Mouse (Mus musculus) liver, embryonic 16.5 days (tissue): ENCODE results near the gene Leprot. TPM values are rescaled to one million over a fixed set of nuclear protein-coding genes. Genes with fewer than 3 reads are reported as not detected.

Experiments used
- ATAC-seq: fragments of 200-750 bp; cut with Nextera tagmentation; 2 replicates; pipeline ENCODE4 v1.8.0; 2017; ENCODE audit warnings: low read depth, mild to moderate bottlenecking, moderate number of reproducible peaks, moderate library complexity
- H3K27ac ChIP-seq: fragments of 300-500 bp; sonication (generic); 2 replicates; pipeline ENCODE4 v1.5.1; 2014; ENCODE audit warnings: mild to moderate bottlenecking, low read length
- H3K27me3 ChIP-seq: fragments of 300-500 bp; sonication (generic); 2 replicates; pipeline ENCODE4 v1.6.1; 2014; ENCODE audit warnings: low read depth, low read length, mixed read lengths; ENCODE audit not compliant: control insufficient read depth, insufficient read depth
- H3K36me3 ChIP-seq: fragments of 300-500 bp; sonication (generic); 2 replicates; pipeline ENCODE4 v1.6.1; 2014; ENCODE audit warnings: mild to moderate bottlenecking; ENCODE audit not compliant: control insufficient read depth, insufficient read depth
- H3K4me1 ChIP-seq: fragments of 300-500 bp; sonication (generic); 2 replicates; pipeline ENCODE4 v1.6.1; 2014; ENCODE audit warnings: low read depth, low read length, mixed read lengths; ENCODE audit not compliant: control insufficient read depth
- H3K4me2 ChIP-seq: fragments of 300-500 bp; sonication (generic); 2 replicates; pipeline ENCODE4 v1.6.1; 2014; ENCODE audit warnings: low read depth, low read length, mixed read lengths
- H3K4me3 ChIP-seq: fragments of 300-500 bp; sonication (generic); 2 replicates; pipeline ENCODE4 v1.5.1; 2014; ENCODE audit warnings: low read depth, mild to moderate bottlenecking, low read length
- H3K9ac ChIP-seq: fragments of 300-500 bp; sonication (generic); 2 replicates; pipeline ENCODE4 v1.6.1; 2014; ENCODE audit warnings: low read depth, low read length
- H3K9me3 ChIP-seq: fragments of 300-500 bp; sonication (generic); replicated peaks from 2 replicates; pipeline ENCODE4 v1.6.1; 2016; ENCODE audit warnings: low read length; ENCODE audit not compliant: control insufficient read depth
- WGBS: fragments of 180-500 bp; shearing (Covaris S2); extraction: QIAGEN DNeasy Blood & Tissue Kit; methylation state at CpG from one replicate; pipeline ENCODE4 v1.1.7; 2014; ENCODE audit not compliant: insufficient replicate concordance; 5-methylcytosine and 5-hydroxymethylcytosine counted together
- polyA plus RNA-seq: library from polyadenylated mRNA; unstranded; fragments of >200 nt; fragmentation: Nextera tagmentation; extraction: Ambion mirVana; gene quantifications from 2 replicates; pipeline ENCODE4 v1.2.1, GENCODE M21; 2015

The Leprot gene
- 44.1 and 50.6 TPM in 2 replicates for polyA plus RNA-seq

GRCm38 (mm10) chr4:101647196-101647905 lies at the start of gene Leprot:
TSS of gene Leprot (plus strand) at chr4:101647718.
- H3K4me3 ChIP-seq, result peak within 1 kb of the TSS; percentile 91
- peaks cover 35% of the 10 kb centered on the region for H3K4me1 ChIP-seq
- ATAC-seq, result peak; percentile 92
- H3K9me3 ChIP-seq, result no peaks in the 10 kb centered on the region
- no peaks in the 10 kb centered on the region for H3K27me3 ChIP-seq
- H3K4me2 ChIP-seq, result peak within 1 kb of the TSS; percentile 83
- H3K27ac ChIP-seq, result peak within 1 kb of the TSS; percentile 96
- peaks cover under 1% of the 10 kb centered on the region; the same call in 1 of the 2 replicates for H3K36me3 ChIP-seq
- WGBS, result 0% methylated on average over 39 of the region's 39 CpGs
- H3K9ac ChIP-seq, result peak within 1 kb of the TSS; percentile 95

- Histone ChIP-seq H3K27ac (no peak overlapping the region), H3K9ac (no peak overlapping the region), H3K27me3 (no peaks in the 10 kb centered on the region), H3K36me3 (no peaks in the 10 kb centered on the region), H3K9me3 (no peaks in the 10 kb centered on the region), H3K4me3 (no peak overlapping the region), H3K4me1 (no peaks in the 10 kb centered on the region), H3K4me2 (no peak overlapping the region)
- no peak for ATAC-seq
Measured at GRCm38 (mm10) chr4:101601758-101602157, 45.8 kb upstream of the Leprot start.

DNA sequence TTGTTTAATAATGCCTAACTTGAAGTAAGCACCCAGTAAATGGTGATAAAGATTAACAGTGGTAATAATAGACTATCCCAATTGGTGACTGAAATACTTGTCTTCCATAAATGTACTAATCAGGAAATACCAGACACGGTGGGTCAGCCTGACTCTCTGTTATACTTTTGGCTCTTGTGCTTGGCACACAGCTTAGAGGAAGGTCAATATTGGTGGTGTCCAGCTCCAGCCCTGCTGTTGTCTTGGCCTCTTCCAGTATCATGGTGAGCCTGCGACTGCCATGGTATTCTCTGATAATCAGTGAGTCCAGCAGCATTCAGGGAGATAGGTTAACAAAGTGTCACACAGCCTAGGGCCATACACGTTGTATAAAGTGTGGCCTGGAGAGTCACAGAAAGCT lies 43.9 kb upstream of the Leprot start:
- Histone ChIP-seq H3K9ac (no peak overlapping the region), H3K36me3 (no peaks in the 10 kb centered on the region), H3K27me3 (no peaks in the 10 kb centered on the region), H3K4me3 (no peak overlapping the region), H3K4me2 (no peak overlapping the region), H3K4me1 (no peaks in the 10 kb centered on the region), H3K27ac (no peak overlapping the region), H3K9me3 (no peaks in the 10 kb centered on the region)
- no peak for ATAC-seq
- WGBS, result 45% methylated on average over 3 of the region's 3 CpGs

GRCm38 (mm10) chr4:101616520-101616919 lies 31.0 kb upstream of the Leprot start:
- Histone ChIP-seq H3K4me1 (no peaks in the 10 kb centered on the region), H3K36me3 (no peaks in the 10 kb centered on the region), H3K27me3 (no peaks in the 10 kb centered on the region), H3K4me3 (no peak overlapping the region), H3K4me2 (no peak overlapping the region), H3K9ac (no peak overlapping the region), H3K27ac (no peak overlapping the region), H3K9me3 (no peaks in the 10 kb centered on the region)
- no peak for ATAC-seq
- 63% methylated on average over 5 of the region's 5 CpGs for WGBS

DNA sequence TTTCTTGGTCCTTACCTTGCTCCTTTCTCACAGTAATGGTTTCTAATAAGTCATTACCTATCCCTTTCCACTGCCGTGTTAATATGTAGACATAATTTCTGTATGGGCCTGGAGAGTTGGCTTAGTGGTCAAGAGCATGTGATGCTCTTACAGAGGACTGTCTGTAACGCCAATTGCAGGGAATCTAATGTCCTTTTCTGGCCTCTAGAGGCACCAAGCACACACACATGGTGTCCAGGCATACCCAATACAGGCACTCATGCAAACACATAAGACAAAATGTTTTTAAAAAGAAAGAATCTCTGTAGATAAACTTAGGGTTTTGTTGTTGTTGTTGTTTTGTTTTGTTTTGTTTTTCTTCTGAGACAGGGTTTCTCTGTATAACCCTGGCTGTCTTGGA lies 29.8 kb upstream of the Leprot start:
- H3K4me3 ChIP-seq, result no peak overlapping the region
- no peaks in the 10 kb centered on the region for H3K27me3 ChIP-seq
- no peak overlapping the region for H3K27ac ChIP-seq
- H3K4me1 ChIP-seq, result no peaks in the 10 kb centered on the region
- no peak overlapping the region for H3K4me2 ChIP-seq
- 46% methylated on average over 2 of the region's 2 CpGs for WGBS
- ATAC-seq, result no peak
- H3K9ac ChIP-seq, result no peak overlapping the region
- no peaks in the 10 kb centered on the region for H3K9me3 ChIP-seq
- no peaks in the 10 kb centered on the region for H3K36me3 ChIP-seq

DNA sequence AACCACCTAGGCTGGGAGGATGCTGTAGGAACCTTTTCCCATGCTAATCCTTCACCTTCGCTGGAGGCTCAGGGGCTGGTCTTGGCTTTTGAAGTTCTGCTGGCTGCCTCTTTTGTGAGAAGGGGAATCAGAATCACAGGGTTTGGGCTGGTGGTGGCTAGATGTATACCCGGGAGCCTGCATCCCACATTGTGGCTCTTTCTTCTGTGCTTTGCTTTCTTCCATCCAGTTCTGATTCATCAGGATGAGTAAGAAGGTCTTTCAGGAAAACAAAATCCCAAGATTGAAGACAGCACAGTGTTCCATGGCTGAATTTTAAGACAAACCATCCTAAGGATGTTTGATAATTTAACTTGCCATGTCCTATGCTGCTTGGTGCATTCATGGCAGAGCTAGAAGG lies 27.3 kb upstream of the Leprot start:
- H3K36me3 ChIP-seq, result no peaks in the 10 kb centered on the region
- no peaks in the 10 kb centered on the region for H3K27me3 ChIP-seq
- H3K4me1 ChIP-seq, result no peaks in the 10 kb centered on the region
- 48% methylated on average over 2 of the region's 2 CpGs for WGBS
- H3K4me3 ChIP-seq, result no peak overlapping the region
- no peak overlapping the region for H3K4me2 ChIP-seq
- H3K9ac ChIP-seq, result no peak overlapping the region
- no peaks in the 10 kb centered on the region for H3K9me3 ChIP-seq
- H3K27ac ChIP-seq, result no peak overlapping the region
- no peak for ATAC-seq

DNA sequence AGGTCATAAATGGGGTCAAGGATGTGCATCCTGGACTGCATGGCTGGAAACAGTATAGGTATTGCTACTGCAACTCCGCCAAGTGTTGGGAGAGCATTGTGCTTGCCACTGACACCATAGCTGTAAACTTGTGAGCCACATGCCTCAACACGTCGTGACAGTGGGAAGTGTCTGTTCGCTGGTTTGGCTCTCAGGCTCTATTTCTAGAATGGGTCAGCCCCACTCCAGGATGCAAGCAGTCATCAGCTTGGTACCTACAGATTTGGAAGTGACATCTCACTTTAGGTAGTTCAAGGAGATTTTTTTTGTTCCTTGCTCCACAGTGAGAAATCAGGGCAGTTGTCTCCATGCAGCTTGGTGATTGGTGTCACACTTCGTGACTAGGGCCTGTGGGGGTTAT lies 26.3 kb upstream of the Leprot start:
- WGBS, result 67% methylated on average over 5 of the region's 5 CpGs
- no peak for ATAC-seq
- H3K4me3 ChIP-seq, result no peak overlapping the region
- no peaks in the 10 kb centered on the region for H3K36me3 ChIP-seq
- no peaks in the 10 kb centered on the region for H3K4me1 ChIP-seq
- no peaks in the 10 kb centered on the region for H3K27me3 ChIP-seq
- no peaks in the 10 kb centered on the region for H3K9me3 ChIP-seq
- no peak overlapping the region for H3K4me2 ChIP-seq
- H3K27ac ChIP-seq, result no peak overlapping the region
- no peak overlapping the region for H3K9ac ChIP-seq

GRCm38 (mm10) chr4:101625278-101625677 lies 22.2 kb upstream of the Leprot start:
- ATAC-seq, result no peak

DNA sequence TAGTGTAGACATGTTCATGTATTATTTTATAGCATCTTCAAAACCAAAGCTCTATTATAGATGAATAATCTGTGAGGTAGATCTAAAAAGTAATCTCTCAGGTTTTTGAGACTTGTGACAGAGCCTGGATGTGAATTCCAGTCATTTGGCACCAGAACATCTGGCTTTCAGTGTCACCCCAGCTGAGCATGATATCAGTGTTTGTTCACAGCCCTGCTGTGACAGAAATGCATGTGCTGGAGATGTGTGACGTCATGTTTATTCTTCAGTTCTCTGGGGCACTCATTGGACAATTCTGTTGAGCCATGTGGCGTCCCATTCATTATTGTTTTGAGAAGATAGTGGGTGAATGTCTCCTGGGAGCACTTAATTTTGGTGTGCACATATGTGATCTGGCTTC lies 11.9 kb upstream of the Leprot start:
- ATAC-seq, result no peak
- Histone ChIP-seq H3K36me3 (no peaks in the 10 kb centered on the region), H3K4me3 (no peak overlapping the region), H3K27ac (no peak overlapping the region), H3K27me3 (no peaks in the 10 kb centered on the region), H3K4me2 (no peak overlapping the region), H3K9me3 (no peaks in the 10 kb centered on the region), H3K4me1 (no peaks in the 10 kb centered on the region), H3K9ac (no peak overlapping the region)
- WGBS, result 54% methylated on average over 2 of the region's 2 CpGs

More at GRCm38 (mm10) chr4:101625278-101625677, 22.2 kb upstream of the Leprot start:
- no peak overlapping the region for H3K4me3 ChIP-seq
- no peaks in the 10 kb centered on the region for H3K36me3 ChIP-seq
- no peak overlapping the region for H3K4me2 ChIP-seq
- H3K9me3 ChIP-seq, result no peaks in the 10 kb centered on the region
- 68% methylated on average over 5 of the region's 5 CpGs for WGBS
- no peak overlapping the region for H3K27ac ChIP-seq
- H3K4me1 ChIP-seq, result no peaks in the 10 kb centered on the region
- no peaks in the 10 kb centered on the region for H3K27me3 ChIP-seq
- no peak overlapping the region for H3K9ac ChIP-seq
